Comparison of ENCODE assay signal across 8 mouse cellular contexts in the genomic region with DNA sequence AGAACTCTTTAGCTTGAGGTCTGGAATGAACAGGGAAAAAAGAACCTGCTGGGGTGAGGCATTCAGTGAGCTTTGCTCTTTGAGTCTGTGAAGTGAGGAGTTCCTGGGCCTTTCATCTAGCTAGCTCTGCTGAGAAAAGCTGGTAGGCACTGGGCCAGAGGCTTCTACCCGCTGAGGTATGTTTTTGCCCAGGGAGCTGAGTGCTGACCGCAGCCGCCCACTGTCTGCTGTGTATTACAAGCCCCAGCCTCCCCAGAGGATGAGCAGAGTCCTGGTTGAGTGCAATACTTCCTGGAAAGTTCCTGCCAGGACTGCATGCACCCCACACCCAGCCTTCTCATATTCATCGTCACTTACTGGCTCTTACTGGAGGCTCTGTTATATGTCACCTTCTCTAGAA. TPM values are rescaled to one million over a fixed set of nuclear protein-coding genes. Genes with fewer than 3 reads are reported as not detected.
DNase-seq lines count a peak whose midpoint lies in the region; ATAC-seq and TF ChIP-seq lines count a peak whose summit lies in the region.

No protein-coding gene starts in this region.

- H3K4me1 ChIP-seq in intestine, embryonic 15.5 days (replicated peaks): peaks cover 28% of the 10 kb centered on the region
- H3K4me1 ChIP-seq in intestine, postnatal 0 days (replicated peaks; ENCODE audit: control insufficient read depth, insufficient read depth, low read length): no peaks in the 10 kb centered on the region
- peaks cover 49% of the 10 kb centered on the region for H3K4me1 ChIP-seq in heart, embryonic 15.5 days (replicated peaks)
- H3K4me1 ChIP-seq in lung, embryonic 14.5 days (ENCODE audit: insufficient read depth): peaks cover 34% of the 10 kb centered on the region

- no peak overlapping the region for H3K4me3 ChIP-seq in intestine, embryonic 15.5 days (replicated peaks)
- no peak overlapping the region for H3K4me3 ChIP-seq in intestine, postnatal 0 days (ENCODE audit: low read depth, low read length)
- H3K4me3 ChIP-seq in heart, embryonic 15.5 days: no peak overlapping the region
- H3K4me3 ChIP-seq in lung, embryonic 14.5 days (ENCODE audit: low read depth, low read length): no peak overlapping the region

- H3K9ac ChIP-seq in intestine, embryonic 15.5 days: no peak overlapping the region
- H3K9ac ChIP-seq in intestine, postnatal 0 days (ENCODE audit: low read depth, low read length): no peak overlapping the region
- H3K9ac ChIP-seq in heart, embryonic 15.5 days: peak overlapping the region; percentile 3; the same call in 1 of the 2 replicates
- no peak overlapping the region; the same call in 1 of the 2 replicates for H3K9ac ChIP-seq in lung, embryonic 14.5 days

- H3K4me2 ChIP-seq in intestine, embryonic 15.5 days (replicated peaks): no peak overlapping the region
- no peak overlapping the region for H3K4me2 ChIP-seq in intestine, postnatal 0 days (replicated peaks; ENCODE audit: low read depth)
- H3K4me2 ChIP-seq in heart, embryonic 15.5 days: no peak overlapping the region
- H3K4me2 ChIP-seq in lung, embryonic 14.5 days: no peak overlapping the region

- H3K27me3 ChIP-seq in intestine, embryonic 15.5 days (replicated peaks): no peaks in the 10 kb centered on the region
- no peaks in the 10 kb centered on the region for H3K27me3 ChIP-seq in intestine, postnatal 0 days (replicated peaks; ENCODE audit: control insufficient read depth, insufficient read depth, low read length)
- peaks cover 6% of the 10 kb centered on the region for H3K27me3 ChIP-seq in heart, embryonic 15.5 days
- H3K27me3 ChIP-seq in lung, embryonic 14.5 days (ENCODE audit: insufficient read depth, low read length): no peaks in the 10 kb centered on the region

- WGBS in intestine, embryonic 15.5 days: 47% methylated on average over 4 of the region's 4 CpGs
- WGBS in intestine, postnatal 0 days: 46% methylated on average over 4 of the region's 4 CpGs
- WGBS in heart, embryonic 15.5 days: 32% methylated on average over 4 of the region's 4 CpGs
- 45% methylated on average over 4 of the region's 4 CpGs for WGBS in lung, embryonic 14.5 days

- no peaks in the 10 kb centered on the region for H3K9me3 ChIP-seq in intestine, embryonic 15.5 days
- no peaks in the 10 kb centered on the region for H3K9me3 ChIP-seq in intestine, postnatal 0 days (ENCODE audit: control insufficient read depth)
- H3K9me3 ChIP-seq in heart, embryonic 15.5 days (replicated peaks): no peaks in the 10 kb centered on the region
- no peaks in the 10 kb centered on the region for H3K9me3 ChIP-seq in lung, embryonic 14.5 days (ENCODE audit: low read depth, low read length)

- no peaks in the 10 kb centered on the region for H3K36me3 ChIP-seq in intestine, embryonic 15.5 days
- no peaks in the 10 kb centered on the region for H3K36me3 ChIP-seq in intestine, postnatal 0 days (ENCODE audit: control insufficient read depth, insufficient read depth)
- H3K36me3 ChIP-seq in heart, embryonic 15.5 days: no peaks in the 10 kb centered on the region
- H3K36me3 ChIP-seq in lung, embryonic 14.5 days (ENCODE audit: insufficient read depth): no peaks in the 10 kb centered on the region

- peak; percentile 26 for DNase-seq in T-cell, adult 2 months (ENCODE audit: low spot score)
- peak; percentile 17 for DNase-seq in lung, embryonic 14.5 days
- no peak for DNase-seq in cerebellum, postnatal 4 days (ENCODE audit: low spot score in 2 of 2)
- DNase-seq in urinary bladder, postnatal 10 days (ENCODE audit: low spot score): no peak
- no peak for DNase-seq in ovary, postnatal 14 days (ENCODE audit: low spot score)

- TF ChIP-seq CTCF in intestine, postnatal 0 days (IDR thresholded peaks at IDR 0.05; ENCODE audit: low read depth): no peak
- no peak for TF ChIP-seq CTCF in lung, embryonic 14.5 days (IDR thresholded peaks at IDR 0.05; ENCODE audit: low read depth)

- ATAC-seq in intestine, embryonic 15.5 days: peak; percentile 27; the same call in 1 of the 2 replicates
- ATAC-seq in intestine, postnatal 0 days: no peak
- ATAC-seq in heart, embryonic 15.5 days (replicated peaks; ENCODE audit: insufficient number of reproducible peaks, insufficient read depth, low FRiP score, low read depth): peak; percentile 29; the same call in 1 of the 2 replicates
- no peak for ATAC-seq in lung, embryonic 14.5 days (ENCODE audit: insufficient read depth)

- H3K27ac ChIP-seq in intestine, embryonic 15.5 days: peak overlapping the region; percentile 29
- no peak overlapping the region for H3K27ac ChIP-seq in intestine, postnatal 0 days (ENCODE audit: low read depth, low read length)
- peak overlapping the region; percentile 56 for H3K27ac ChIP-seq in heart, embryonic 15.5 days
- H3K27ac ChIP-seq in lung, embryonic 14.5 days (ENCODE audit: low read depth): no peak overlapping the region; the same call in 1 of the 2 replicates

RNA-seq across cellular contexts. Expression of a gene that starts 59.8 kb away (rescaled TPM):
- polyA plus RNA-seq in intestine, embryonic 15.5 days (2015; fragmentation: Nextera tagmentation; extraction: Ambion mirVana): 46.7 and 53.5 TPM in 2 replicates
- polyA plus RNA-seq in intestine, postnatal 0 days (2015; fragmentation: Nextera tagmentation; extraction: Ambion mirVana): 32.3 and 35.4 TPM in 2 replicates
- 20.7 and 29.3 TPM in 2 replicates for polyA plus RNA-seq in heart, embryonic 15.5 days (2015; fragmentation: Nextera tagmentation; extraction: Ambion mirVana)
- polyA plus RNA-seq in lung, embryonic 14.5 days (2014; fragmentation: Nextera tagmentation; extraction: Ambion mirVana): 52.1 and 52.4 TPM in 2 replicates

Comparison
In these comparisons a context has a peak if more than half of its experiments do, and no peak if none do; other contexts are left out.
1. ATAC-seq: peak in intestine, embryonic 15.5 days (single experiment) and heart, embryonic 15.5 days (single experiment); none in intestine, postnatal 0 days (single experiment) and lung, embryonic 14.5 days (single experiment).
2. H3K27ac ChIP-seq: peak in intestine, embryonic 15.5 days (single experiment) and heart, embryonic 15.5 days (single experiment); none in intestine, postnatal 0 days (single experiment) and lung, embryonic 14.5 days (single experiment).
3. DNase-seq: peak in T-cell, adult 2 months (single experiment) and lung, embryonic 14.5 days (single experiment); none in cerebellum, postnatal 4 days (0 of 2), urinary bladder, postnatal 10 days (single experiment) and ovary, postnatal 14 days (single experiment).